Mouse (Mus musculus): ENCODE measurements around the gene Taar9. TPM values are rescaled to one million over a fixed set of nuclear protein-coding genes. Genes with fewer than 3 reads are reported as not detected.
"Not testable (repeated sequence)": the region's sequence is repeated elsewhere in the genome, so short reads cannot be mapped to it uniquely, and the experiment has no call there.

The Taar9 gene
- polyA plus RNA-seq, 1 experiment from 2014 or later, result not detected

GRCm38 (mm10) chr10:24111116-24111778, 1.9 kb upstream of the Taar9 start:
- 50% methylated on average over 6 of the region's 6 CpGs for WGBS
- Histone ChIP-seq H3K27me3 (no peaks in the 10 kb centered on the region), H3K4me1 (no peaks in the 10 kb centered on the region), H3K9me3 (peaks cover 6% of the 10 kb centered on the region; the same call in 1 of the 2 replicates), H3K27ac (no peak overlapping the region), H3K9ac (no peak overlapping the region), H3K4me3 (no peak overlapping the region), H3K36me3 (no peaks in the 10 kb centered on the region), H3K4me2 (no peak overlapping the region)
- ATAC-seq (ENCODE audit: insufficient number of reproducible peaks, insufficient read depth, low FRiP score, low TSS enrichment, low read depth), result no peak

GRCm38 (mm10) chr10:24108236-24108635, 1.1 kb downstream of the Taar9 start:
- H3K36me3 ChIP-seq, result no peaks in the 10 kb centered on the region
- 59% methylated on average over 3 of the region's 3 CpGs for WGBS
- H3K27me3 ChIP-seq, result no peaks in the 10 kb centered on the region
- ATAC-seq (ENCODE audit: insufficient number of reproducible peaks, insufficient read depth, low FRiP score, low TSS enrichment, low read depth), result no peak
- H3K9ac ChIP-seq, result no peak overlapping the region
- no peak overlapping the region for H3K27ac ChIP-seq
- H3K4me2 ChIP-seq, result no peak overlapping the region
- H3K4me3 ChIP-seq, result no peak overlapping the region
- H3K9me3 ChIP-seq, result no peaks in the 10 kb centered on the region
- no peaks in the 10 kb centered on the region for H3K4me1 ChIP-seq

- H3K9me3 ChIP-seq, result no peaks in the 10 kb centered on the region
- no peaks in the 10 kb centered on the region for H3K36me3 ChIP-seq
- no peak overlapping the region for H3K9ac ChIP-seq
- WGBS, result 53% methylated on average over 5 of the region's 5 CpGs
- no peaks in the 10 kb centered on the region for H3K27me3 ChIP-seq
- no peak overlapping the region for H3K4me3 ChIP-seq
- no peak for ATAC-seq (ENCODE audit: insufficient number of reproducible peaks, insufficient read depth, low FRiP score, low TSS enrichment, low read depth)
- no peak overlapping the region for H3K4me2 ChIP-seq
- H3K27ac ChIP-seq, result no peak overlapping the region
- no peaks in the 10 kb centered on the region for H3K4me1 ChIP-seq
These were observed 1.6 kb downstream of the Taar9 start for GRCm38 (mm10) chr10:24107747-24108146.

GRCm38 (mm10) chr10:24103299-24103698, 6.0 kb downstream of the Taar9 start:
- H3K4me1 ChIP-seq; H3K4me3 ChIP-seq; ATAC-seq (ENCODE audit: insufficient number of reproducible peaks, insufficient read depth, low FRiP score, low TSS enrichment, low read depth); H3K36me3 ChIP-seq; H3K9ac ChIP-seq; H3K4me2 ChIP-seq; H3K27me3 ChIP-seq; H3K9me3 ChIP-seq; H3K27ac ChIP-seq: not testable (repeated sequence)
- WGBS, result 22% methylated on average over 1 of the region's 1 CpGs

GRCm38 (mm10) chr10:24101812-24102211, 7.5 kb downstream of the Taar9 start, which contains the start of gene Taar8c:
Taar8c (minus strand) TSS chr10:24101912.
- not testable (repeated sequence) for H3K27me3 ChIP-seq; H3K4me3 ChIP-seq; H3K4me2 ChIP-seq; H3K27ac ChIP-seq; H3K36me3 ChIP-seq; H3K4me1 ChIP-seq; ATAC-seq (ENCODE audit: insufficient number of reproducible peaks, insufficient read depth, low FRiP score, low TSS enrichment, low read depth); H3K9ac ChIP-seq; H3K9me3 ChIP-seq
- 88% methylated on average over 1 of the region's 3 CpGs for WGBS

- not testable (repeated sequence) for H3K4me1 ChIP-seq; H3K4me2 ChIP-seq; H3K9me3 ChIP-seq; H3K27ac ChIP-seq; H3K4me3 ChIP-seq; H3K36me3 ChIP-seq; H3K9ac ChIP-seq; ATAC-seq (ENCODE audit: insufficient number of reproducible peaks, insufficient read depth, low FRiP score, low TSS enrichment, low read depth); H3K27me3 ChIP-seq
- WGBS, result 35% methylated on average over 2 of the region's 2 CpGs
These were observed 12.3 kb downstream of the Taar9 start for GRCm38 (mm10) chr10:24097010-24097409.

- ATAC-seq (ENCODE audit: insufficient number of reproducible peaks, insufficient read depth, low FRiP score, low TSS enrichment, low read depth), result no peak
- WGBS, result 63% methylated on average over 2 of the region's 2 CpGs
- no peak within 1 kb of the TSS for H3K4me3 ChIP-seq
These were observed 17.1 kb downstream of the Taar9 start, which contains the start of gene Taar8b for GRCm38 (mm10) chr10:24092194-24092593. Taar8b (minus strand) TSS chr10:24092294.

GRCm38 (mm10) chr10:24087168-24087567, 22.2 kb downstream of the Taar9 start:
- Histone ChIP-seq H3K4me3 (no peak overlapping the region), H3K9ac (no peak overlapping the region), H3K9me3 (no peaks in the 10 kb centered on the region), H3K4me1 (no peaks in the 10 kb centered on the region), H3K27me3 (no peaks in the 10 kb centered on the region), H3K36me3 (no peaks in the 10 kb centered on the region), H3K27ac (no peak overlapping the region), H3K4me2 (no peak overlapping the region)
- WGBS, result 91% methylated on average over 2 of the region's 2 CpGs
- no peak for ATAC-seq (ENCODE audit: insufficient number of reproducible peaks, insufficient read depth, low FRiP score, low TSS enrichment, low read depth)

More at GRCm38 (mm10) chr10:24092194-24092593, 17.1 kb downstream of the Taar9 start, which contains the start of gene Taar8b:
- no peak within 1 kb of the TSS for H3K9ac ChIP-seq
- H3K4me2 ChIP-seq, result no peak within 1 kb of the TSS
- H3K36me3 ChIP-seq, result no peaks in the 10 kb centered on the region
- no peak within 1 kb of the TSS for H3K27ac ChIP-seq
- no peaks in the 10 kb centered on the region for H3K4me1 ChIP-seq
- no peaks in the 10 kb centered on the region for H3K27me3 ChIP-seq
- H3K9me3 ChIP-seq, result no peaks in the 10 kb centered on the region

GRCm38 (mm10) chr10:24086555-24086954, 22.8 kb downstream of the Taar9 start:
- ATAC-seq (ENCODE audit: insufficient number of reproducible peaks, insufficient read depth, low FRiP score, low TSS enrichment, low read depth), result no peak
- no peak overlapping the region for H3K4me2 ChIP-seq
- H3K27ac ChIP-seq, result no peak overlapping the region
- no peak overlapping the region for H3K9ac ChIP-seq
- H3K9me3 ChIP-seq, result no peaks in the 10 kb centered on the region
- H3K36me3 ChIP-seq, result no peaks in the 10 kb centered on the region
- 73% methylated on average over 5 of the region's 5 CpGs for WGBS
- no peaks in the 10 kb centered on the region for H3K27me3 ChIP-seq
- H3K4me3 ChIP-seq, result no peak overlapping the region
- H3K4me1 ChIP-seq, result no peaks in the 10 kb centered on the region

GRCm38 (mm10) chr10:24085936-24086335, 23.4 kb downstream of the Taar9 start:
- no peak overlapping the region for H3K4me2 ChIP-seq
- WGBS, result 74% methylated on average over 5 of the region's 5 CpGs
- H3K4me3 ChIP-seq, result no peak overlapping the region
- no peaks in the 10 kb centered on the region for H3K36me3 ChIP-seq
- H3K27me3 ChIP-seq, result no peaks in the 10 kb centered on the region
- H3K4me1 ChIP-seq, result no peaks in the 10 kb centered on the region
- H3K27ac ChIP-seq, result no peak overlapping the region
- H3K9ac ChIP-seq, result no peak overlapping the region
- no peaks in the 10 kb centered on the region for H3K9me3 ChIP-seq
- no peak for ATAC-seq (ENCODE audit: insufficient number of reproducible peaks, insufficient read depth, low FRiP score, low TSS enrichment, low read depth)

- Histone ChIP-seq H3K4me2 (no peak overlapping the region), H3K9me3 (no peaks in the 10 kb centered on the region), H3K9ac (no peak overlapping the region), H3K4me3 (no peak overlapping the region), H3K27me3 (no peaks in the 10 kb centered on the region), H3K27ac (no peak overlapping the region), H3K36me3 (no peaks in the 10 kb centered on the region), H3K4me1 (no peaks in the 10 kb centered on the region)
- no peak for ATAC-seq (ENCODE audit: insufficient number of reproducible peaks, insufficient read depth, low FRiP score, low TSS enrichment, low read depth)
- 42% methylated on average over 3 of the region's 3 CpGs for WGBS
These were observed 29.2 kb downstream of the Taar9 start for GRCm38 (mm10) chr10:24080166-24080565.

GRCm38 (mm10) chr10:24076200-24076599, 33.1 kb downstream of the Taar9 start, which contains the start of gene Taar8a:
Taar8a (plus strand) TSS chr10:24076500.
- not testable (repeated sequence) for H3K4me1 ChIP-seq; ATAC-seq (ENCODE audit: insufficient number of reproducible peaks, insufficient read depth, low FRiP score, low TSS enrichment, low read depth); H3K9me3 ChIP-seq; H3K27me3 ChIP-seq; H3K4me2 ChIP-seq; H3K36me3 ChIP-seq; H3K27ac ChIP-seq; H3K9ac ChIP-seq; H3K4me3 ChIP-seq
- 74% methylated on average over 2 of the region's 4 CpGs for WGBS
